Mouse (Mus musculus): ENCODE data around the gene Trim10. TPM values are rescaled to one million over a fixed set of nuclear protein-coding genes. Genes with fewer than 3 reads are reported as not detected.
"Not testable (repeated sequence)": the region's sequence is repeated elsewhere in the genome, so short reads cannot be mapped to it uniquely, and the experiment has no call there.

The Trim10 gene
- polyA plus RNA-seq (2012; rRNA removed): 0.04 TPM in 1 of 2 replicates, not detected in the other

GRCm38 (mm10) chr17:36869284-36869954 lies at the start of gene Trim10:
Trim10 (plus strand) TSS chr17:36869574.
- no peaks in the 10 kb centered on the region for H3K36me3 ChIP-seq (ENCODE audit: control insufficient read depth, insufficient read depth, low read length)
- peaks cover 12% of the 10 kb centered on the region for H3K4me1 ChIP-seq (ENCODE audit: control insufficient read depth, insufficient read depth, low read length)
- H3K27me3 ChIP-seq (ENCODE audit: control insufficient read depth, insufficient read depth, low read length): no peaks in the 10 kb centered on the region
- H3K27ac ChIP-seq (ENCODE audit: control insufficient read depth, insufficient read depth, low read depth, low read length): no peak within 1 kb of the TSS
- TF ChIP-seq CTCF (IDR thresholded peaks at IDR 0.05; ENCODE audit: control insufficient read depth, insufficient read depth, insufficient replicate concordance, low read depth, low read length) (no peak), POLR2A (IDR thresholded peaks at IDR 0.05; ENCODE audit: control insufficient read depth, low read depth, low read length) (no peak)
- H3K4me3 ChIP-seq (ENCODE audit: control insufficient read depth, low read depth, low read length): peak within 1 kb of the TSS; percentile 3

DNA sequence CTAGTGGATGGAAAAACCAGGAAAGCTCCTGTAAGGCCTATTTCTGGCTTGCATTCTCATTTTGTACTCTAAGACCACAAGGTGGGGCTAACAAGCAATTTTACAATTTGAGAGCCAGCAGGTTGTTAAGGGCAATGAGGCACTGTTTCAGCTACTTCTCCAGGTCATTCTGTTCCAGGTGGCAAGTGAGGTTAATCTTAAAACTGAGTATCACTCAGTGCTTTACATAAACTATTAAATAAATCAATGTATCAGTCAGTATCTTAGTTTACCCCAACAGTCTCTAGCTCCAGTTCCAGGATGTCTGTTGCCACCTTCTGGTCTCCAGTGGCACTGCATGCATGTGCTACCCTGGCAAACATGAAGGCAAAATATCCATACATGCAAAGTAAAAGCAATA lies 45.4 kb upstream of the Trim10 start:
- H3K4me1 ChIP-seq (ENCODE audit: control insufficient read depth, insufficient read depth, low read length): no peaks in the 10 kb centered on the region
- H3K27me3 ChIP-seq (ENCODE audit: control insufficient read depth, insufficient read depth, low read length): no peaks in the 10 kb centered on the region
- no peak overlapping the region for H3K27ac ChIP-seq (ENCODE audit: control insufficient read depth, insufficient read depth, low read depth, low read length)
- H3K36me3 ChIP-seq (ENCODE audit: control insufficient read depth, insufficient read depth, low read length): no peaks in the 10 kb centered on the region
- no peak overlapping the region for H3K4me3 ChIP-seq (ENCODE audit: control insufficient read depth, low read depth, low read length)
- TF ChIP-seq CTCF (IDR thresholded peaks at IDR 0.05; ENCODE audit: control insufficient read depth, insufficient read depth, insufficient replicate concordance, low read depth, low read length) (peak; percentile 36; the same call in 1 of the 2 replicates), POLR2A (IDR thresholded peaks at IDR 0.05; ENCODE audit: control insufficient read depth, low read depth, low read length) (no peak)

- H3K27ac ChIP-seq (ENCODE audit: control insufficient read depth, insufficient read depth, low read depth, low read length): no peak overlapping the region
- H3K27me3 ChIP-seq (ENCODE audit: control insufficient read depth, insufficient read depth, low read length): no peaks in the 10 kb centered on the region
- no peak for TF ChIP-seq CTCF (IDR thresholded peaks at IDR 0.05; ENCODE audit: control insufficient read depth, insufficient read depth, insufficient replicate concordance, low read depth, low read length)
- TF ChIP-seq POLR2A (IDR thresholded peaks at IDR 0.05; ENCODE audit: control insufficient read depth, low read depth, low read length): no peak
- no peak overlapping the region for H3K4me3 ChIP-seq (ENCODE audit: control insufficient read depth, low read depth, low read length)
- no peaks in the 10 kb centered on the region for H3K4me1 ChIP-seq (ENCODE audit: control insufficient read depth, insufficient read depth, low read length)
- H3K36me3 ChIP-seq (ENCODE audit: control insufficient read depth, insufficient read depth, low read length): no peaks in the 10 kb centered on the region
Observed at GRCm38 (mm10) chr17:36825525-36825924, 43.8 kb upstream of the Trim10 start.

DNA sequence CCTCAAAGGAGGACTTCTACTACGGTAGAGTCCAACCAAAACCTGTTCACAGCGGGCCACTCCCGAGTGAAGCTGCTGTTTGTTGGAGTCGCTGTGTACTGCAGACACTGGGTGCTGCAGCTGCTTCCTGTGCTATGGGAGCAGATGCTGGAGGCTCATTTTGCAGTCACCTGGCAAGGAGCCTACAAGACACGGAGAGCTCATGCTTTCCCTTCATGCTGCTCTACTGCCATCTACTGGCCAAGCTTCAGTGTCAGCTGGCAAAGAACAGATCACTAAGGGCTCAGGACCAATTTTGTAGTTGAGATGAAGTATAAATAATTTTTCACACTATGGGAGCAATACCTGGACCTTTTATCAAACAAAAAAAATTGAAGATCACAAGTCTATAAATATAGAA lies 43.4 kb upstream of the Trim10 start:
- not testable (repeated sequence) for H3K36me3 ChIP-seq (ENCODE audit: control insufficient read depth, insufficient read depth, low read length); H3K27ac ChIP-seq (ENCODE audit: control insufficient read depth, insufficient read depth, low read depth, low read length); H3K4me3 ChIP-seq (ENCODE audit: control insufficient read depth, low read depth, low read length); H3K4me1 ChIP-seq (ENCODE audit: control insufficient read depth, insufficient read depth, low read length); H3K27me3 ChIP-seq (ENCODE audit: control insufficient read depth, insufficient read depth, low read length)
- TF ChIP-seq CTCF (IDR thresholded peaks at IDR 0.05; ENCODE audit: control insufficient read depth, insufficient read depth, insufficient replicate concordance, low read depth, low read length): peak; percentile 52; the same call in 1 of the 2 replicates

- TF ChIP-seq POLR2A (IDR thresholded peaks at IDR 0.05; ENCODE audit: control insufficient read depth, low read depth, low read length): no peak
- TF ChIP-seq CTCF (IDR thresholded peaks at IDR 0.05; ENCODE audit: control insufficient read depth, insufficient read depth, insufficient replicate concordance, low read depth, low read length): no peak
- no peaks in the 10 kb centered on the region for H3K4me1 ChIP-seq (ENCODE audit: control insufficient read depth, insufficient read depth, low read length)
- no peak overlapping the region for H3K4me3 ChIP-seq (ENCODE audit: control insufficient read depth, low read depth, low read length)
- H3K27me3 ChIP-seq (ENCODE audit: control insufficient read depth, insufficient read depth, low read length): no peaks in the 10 kb centered on the region
- H3K36me3 ChIP-seq (ENCODE audit: control insufficient read depth, insufficient read depth, low read length): no peaks in the 10 kb centered on the region
- H3K27ac ChIP-seq (ENCODE audit: control insufficient read depth, insufficient read depth, low read depth, low read length): no peak overlapping the region
Observed at GRCm38 (mm10) chr17:36828488-36828887, 40.9 kb upstream of the Trim10 start.

GRCm38 (mm10) chr17:36830470-36830869 lies 38.9 kb upstream of the Trim10 start:
- TF ChIP-seq POLR2A (IDR thresholded peaks at IDR 0.05; ENCODE audit: control insufficient read depth, low read depth, low read length) (no peak), CTCF (IDR thresholded peaks at IDR 0.05; ENCODE audit: control insufficient read depth, insufficient read depth, insufficient replicate concordance, low read depth, low read length) (no peak)
- H3K4me3 ChIP-seq (ENCODE audit: control insufficient read depth, low read depth, low read length): no peak overlapping the region
- no peaks in the 10 kb centered on the region for H3K36me3 ChIP-seq (ENCODE audit: control insufficient read depth, insufficient read depth, low read length)
- no peak overlapping the region for H3K27ac ChIP-seq (ENCODE audit: control insufficient read depth, insufficient read depth, low read depth, low read length)
- no peaks in the 10 kb centered on the region for H3K4me1 ChIP-seq (ENCODE audit: control insufficient read depth, insufficient read depth, low read length)
- H3K27me3 ChIP-seq (ENCODE audit: control insufficient read depth, insufficient read depth, low read length): no peaks in the 10 kb centered on the region

DNA sequence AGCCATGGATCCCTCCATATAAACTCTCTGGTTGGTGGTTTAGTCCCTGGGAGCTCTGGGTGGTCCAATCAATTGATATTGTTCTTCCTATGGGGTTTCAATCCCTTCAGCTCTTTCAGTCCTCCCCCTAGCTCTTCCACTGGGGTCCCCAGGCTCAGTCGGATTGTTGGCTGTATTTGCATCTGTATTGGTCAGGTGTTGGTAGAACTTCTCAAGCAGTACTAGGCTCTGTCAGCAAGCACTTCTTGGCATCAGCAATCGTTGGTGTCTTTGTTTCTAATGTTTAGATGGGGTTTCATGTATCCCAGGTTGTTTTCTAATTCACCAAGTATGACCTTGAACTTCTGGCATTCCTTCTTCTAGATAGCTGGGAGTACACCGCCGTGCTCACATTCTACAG lies 36.7 kb upstream of the Trim10 start:
- peaks cover 6% of the 10 kb centered on the region for H3K4me1 ChIP-seq (ENCODE audit: control insufficient read depth, insufficient read depth, low read length)
- TF ChIP-seq CTCF (IDR thresholded peaks at IDR 0.05; ENCODE audit: control insufficient read depth, insufficient read depth, insufficient replicate concordance, low read depth, low read length) (no peak), POLR2A (IDR thresholded peaks at IDR 0.05; ENCODE audit: control insufficient read depth, low read depth, low read length) (no peak)

More for the DNA sequence above, 36.7 kb upstream of the Trim10 start:
- H3K27me3 ChIP-seq (ENCODE audit: control insufficient read depth, insufficient read depth, low read length): no peaks in the 10 kb centered on the region
- H3K27ac ChIP-seq (ENCODE audit: control insufficient read depth, insufficient read depth, low read depth, low read length): no peak overlapping the region
- H3K4me3 ChIP-seq (ENCODE audit: control insufficient read depth, low read depth, low read length): no peak overlapping the region
- H3K36me3 ChIP-seq (ENCODE audit: control insufficient read depth, insufficient read depth, low read length): no peaks in the 10 kb centered on the region

All from testis, adult 2 months (tissue).